Mouse (Mus musculus): Measurements from ENCODE around the gene Ksr2. TPM values are rescaled to one million over a fixed set of nuclear protein-coding genes. Genes with fewer than 3 reads are reported as not detected.
"Not testable (repeated sequence)": the region's sequence is repeated elsewhere in the genome, so short reads cannot be mapped to it uniquely, and the experiment has no call there.

The Ksr2 gene
- polyA plus RNA-seq, 1 experiment from 2014 or later: 8.0 TPM

DNA sequence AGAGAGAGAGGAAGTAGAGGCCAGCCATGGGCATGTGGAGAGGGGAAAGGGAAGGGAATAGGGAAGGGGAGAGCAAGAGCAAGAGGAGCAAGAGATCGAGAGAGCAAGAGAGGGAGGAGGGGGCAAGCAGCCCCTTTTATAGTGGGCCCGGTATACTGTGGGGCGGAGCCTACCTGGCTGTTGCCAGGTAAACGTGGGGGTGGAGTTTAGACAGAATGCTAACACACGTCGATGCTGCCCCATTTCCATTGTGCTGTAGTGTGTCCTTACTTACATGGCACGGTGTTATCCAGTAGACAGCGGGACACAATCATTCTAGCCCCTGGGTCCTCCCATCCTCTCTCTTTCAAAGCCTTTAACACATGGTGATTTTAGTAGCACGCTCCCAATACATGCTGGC lies 14.5 kb upstream of the Ksr2 start:
- ATAC-seq (ENCODE audit: low FRiP score) (no peak), DNase-seq (ENCODE audit: low spot score) (no peak)
- Histone ChIP-seq H3K4me1 (replicated peaks; ENCODE audit: control insufficient read depth, insufficient read depth, low read length) (no peaks in the 10 kb centered on the region), H3K27me3 (ENCODE audit: control insufficient read depth, insufficient read depth, low read length) (no peaks in the 10 kb centered on the region), H3K9ac (no peak overlapping the region), H3K4me3 (replicated peaks; ENCODE audit: low read length) (no peak overlapping the region), H3K36me3 (replicated peaks; ENCODE audit: control insufficient read depth, insufficient read depth) (no peaks in the 10 kb centered on the region), H3K9me3 (ENCODE audit: control insufficient read depth, low read length) (no peaks in the 10 kb centered on the region), H3K4me2 (replicated peaks) (no peak overlapping the region), H3K27ac (no peak overlapping the region)
- WGBS: 82% methylated on average over 9 of the region's 9 CpGs

DNA sequence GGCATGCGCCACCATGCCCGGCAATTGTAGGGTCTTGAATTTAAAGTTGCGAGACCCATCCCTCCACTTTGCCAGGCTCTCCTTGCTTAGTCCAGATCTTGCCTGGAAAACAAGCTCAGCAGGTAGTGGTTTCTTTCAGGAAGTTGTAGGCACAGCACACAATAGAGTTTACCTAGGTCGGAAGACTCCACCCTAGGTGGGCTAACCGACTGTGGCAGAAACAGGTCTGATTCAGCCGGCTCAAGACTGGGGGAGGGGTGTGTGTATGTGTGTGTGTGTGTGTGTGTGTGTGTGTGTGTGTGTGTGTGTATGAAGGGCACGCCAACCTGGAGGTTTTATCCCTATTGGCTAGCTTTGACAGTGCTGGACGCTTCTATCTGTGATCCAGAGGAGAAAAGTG lies 10.2 kb upstream of the Ksr2 start:
- Histone ChIP-seq H3K4me2 (replicated peaks) (no peak overlapping the region), H3K36me3 (replicated peaks; ENCODE audit: control insufficient read depth, insufficient read depth) (no peaks in the 10 kb centered on the region), H3K9me3 (ENCODE audit: control insufficient read depth, low read length) (no peaks in the 10 kb centered on the region), H3K27me3 (ENCODE audit: control insufficient read depth, insufficient read depth, low read length) (no peaks in the 10 kb centered on the region), H3K4me1 (replicated peaks; ENCODE audit: control insufficient read depth, insufficient read depth, low read length) (no peaks in the 10 kb centered on the region), H3K27ac (no peak overlapping the region), H3K9ac (no peak overlapping the region), H3K4me3 (replicated peaks; ENCODE audit: low read length) (no peak overlapping the region)
- WGBS: 90% methylated on average over 8 of the region's 8 CpGs
- DNase-seq (ENCODE audit: low spot score) (no peak), ATAC-seq (ENCODE audit: low FRiP score) (no peak)

DNA sequence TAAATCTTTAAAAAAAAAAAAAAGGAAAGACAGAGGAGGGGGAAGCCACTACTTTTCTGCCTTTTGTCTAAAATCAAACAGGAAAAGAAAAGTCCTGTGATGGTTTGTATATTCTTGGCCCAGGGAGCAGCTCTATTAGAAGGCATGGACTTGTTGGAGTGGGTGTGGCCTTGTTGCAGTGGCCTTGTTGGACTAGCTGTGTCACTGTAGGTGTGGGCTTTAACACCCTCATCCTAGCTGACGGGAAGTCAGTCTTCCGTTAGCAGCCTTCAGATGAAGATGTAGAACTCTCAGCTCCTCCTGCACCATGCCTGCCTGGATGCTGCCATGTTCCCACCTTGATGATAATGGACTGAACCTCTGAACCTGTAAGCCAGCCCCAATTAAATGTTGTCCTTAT lies 9.1 kb upstream of the Ksr2 start:
- H3K4me3 ChIP-seq (replicated peaks; ENCODE audit: low read length); H3K27ac ChIP-seq; H3K27me3 ChIP-seq (ENCODE audit: control insufficient read depth, insufficient read depth, low read length); H3K4me2 ChIP-seq (replicated peaks); H3K9ac ChIP-seq; H3K4me1 ChIP-seq (replicated peaks; ENCODE audit: control insufficient read depth, insufficient read depth, low read length); H3K36me3 ChIP-seq (replicated peaks; ENCODE audit: control insufficient read depth, insufficient read depth); H3K9me3 ChIP-seq (ENCODE audit: control insufficient read depth, low read length); DNase-seq (ENCODE audit: low spot score); ATAC-seq (ENCODE audit: low FRiP score): not testable (repeated sequence)
- WGBS: 95% methylated on average over 2 of the region's 2 CpGs

GRCm38 (mm10) chr5:117408216-117408615 lies 5.6 kb upstream of the Ksr2 start:
- no peak overlapping the region for H3K4me2 ChIP-seq (replicated peaks)
- H3K36me3 ChIP-seq (replicated peaks; ENCODE audit: control insufficient read depth, insufficient read depth): no peaks in the 10 kb centered on the region
- no peak overlapping the region for H3K9ac ChIP-seq
- H3K9me3 ChIP-seq (ENCODE audit: control insufficient read depth, low read length): no peaks in the 10 kb centered on the region
- 69% methylated on average over 4 of the region's 4 CpGs for WGBS
- H3K4me1 ChIP-seq (replicated peaks; ENCODE audit: control insufficient read depth, insufficient read depth, low read length): no peaks in the 10 kb centered on the region
- no peak for ATAC-seq (ENCODE audit: low FRiP score)
- H3K27me3 ChIP-seq (ENCODE audit: control insufficient read depth, insufficient read depth, low read length): no peaks in the 10 kb centered on the region
- H3K27ac ChIP-seq: no peak overlapping the region
- H3K4me3 ChIP-seq (replicated peaks; ENCODE audit: low read length): no peak overlapping the region
- no peak for DNase-seq (ENCODE audit: low spot score)

GRCm38 (mm10) chr5:117409369-117409768 lies 4.4 kb upstream of the Ksr2 start:
- DNase-seq (ENCODE audit: low spot score): no peak
- no peak overlapping the region for H3K9ac ChIP-seq
- H3K27me3 ChIP-seq (ENCODE audit: control insufficient read depth, insufficient read depth, low read length): no peaks in the 10 kb centered on the region
- no peak for ATAC-seq (ENCODE audit: low FRiP score)
- H3K9me3 ChIP-seq (ENCODE audit: control insufficient read depth, low read length): no peaks in the 10 kb centered on the region
- no peak overlapping the region for H3K4me2 ChIP-seq (replicated peaks)
- H3K4me3 ChIP-seq (replicated peaks; ENCODE audit: low read length): no peak overlapping the region
- no peaks in the 10 kb centered on the region for H3K4me1 ChIP-seq (replicated peaks; ENCODE audit: control insufficient read depth, insufficient read depth, low read length)
- 76% methylated on average over 6 of the region's 6 CpGs for WGBS
- H3K36me3 ChIP-seq (replicated peaks; ENCODE audit: control insufficient read depth, insufficient read depth): no peaks in the 10 kb centered on the region
- no peak overlapping the region for H3K27ac ChIP-seq

GRCm38 (mm10) chr5:117414611-117415010 lies 811 bp downstream of the Ksr2 start:
- peak; percentile 18; the same call in 1 of the 2 replicates for ATAC-seq (ENCODE audit: low FRiP score)
- Histone ChIP-seq H3K27me3 (ENCODE audit: control insufficient read depth, insufficient read depth, low read length) (no peaks in the 10 kb centered on the region), H3K36me3 (replicated peaks; ENCODE audit: control insufficient read depth, insufficient read depth) (no peaks in the 10 kb centered on the region), H3K4me3 (replicated peaks; ENCODE audit: low read length) (peak overlapping the region; percentile 74), H3K4me1 (replicated peaks; ENCODE audit: control insufficient read depth, insufficient read depth, low read length) (peaks cover 16% of the 10 kb centered on the region; the same call in 1 of the 2 replicates), H3K4me2 (replicated peaks) (peak overlapping the region; percentile 74), H3K9me3 (ENCODE audit: control insufficient read depth, low read length) (no peaks in the 10 kb centered on the region), H3K27ac (peak overlapping the region; percentile 99), H3K9ac (peak overlapping the region; percentile 86)
- WGBS: under 1% methylated on average over 10 of the region's 10 CpGs
- peak; percentile 33 for DNase-seq (ENCODE audit: low spot score)

- no peaks in the 10 kb centered on the region for H3K36me3 ChIP-seq (replicated peaks; ENCODE audit: control insufficient read depth, insufficient read depth)
- H3K4me2 ChIP-seq (replicated peaks): peak overlapping the region; percentile 74
- DNase-seq (ENCODE audit: low spot score) (peak; percentile 32), ATAC-seq (ENCODE audit: low FRiP score) (0 out of 2 replicates have a peak, but pooled peaks have one; percentile 8)
- H3K27me3 ChIP-seq (ENCODE audit: control insufficient read depth, insufficient read depth, low read length): no peaks in the 10 kb centered on the region
- H3K9ac ChIP-seq: peak overlapping the region; percentile 86
- peaks cover 16% of the 10 kb centered on the region; the same call in 1 of the 2 replicates for H3K4me1 ChIP-seq (replicated peaks; ENCODE audit: control insufficient read depth, insufficient read depth, low read length)
- WGBS: 18% methylated on average over 17 of the region's 19 CpGs
- peak overlapping the region; percentile 99 for H3K27ac ChIP-seq
- peak overlapping the region; percentile 74 for H3K4me3 ChIP-seq (replicated peaks; ENCODE audit: low read length)
- no peaks in the 10 kb centered on the region for H3K9me3 ChIP-seq (ENCODE audit: control insufficient read depth, low read length)
Observed at GRCm38 (mm10) chr5:117415011-117415912, 1.5 kb downstream of the Ksr2 start.

- H3K27me3 ChIP-seq (ENCODE audit: control insufficient read depth, insufficient read depth, low read length): no peaks in the 10 kb centered on the region
- H3K4me3 ChIP-seq (replicated peaks; ENCODE audit: low read length): no peak overlapping the region
- no peak for DNase-seq (ENCODE audit: low spot score)
- no peak for ATAC-seq (ENCODE audit: low FRiP score)
- no peaks in the 10 kb centered on the region for H3K9me3 ChIP-seq (ENCODE audit: control insufficient read depth, low read length)
- H3K36me3 ChIP-seq (replicated peaks; ENCODE audit: control insufficient read depth, insufficient read depth): no peaks in the 10 kb centered on the region
- no peak overlapping the region for H3K27ac ChIP-seq
- H3K4me1 ChIP-seq (replicated peaks; ENCODE audit: control insufficient read depth, insufficient read depth, low read length): peaks cover 16% of the 10 kb centered on the region; the same call in 1 of the 2 replicates
- no peak overlapping the region for H3K4me2 ChIP-seq (replicated peaks)
- 81% methylated on average over 2 of the region's 2 CpGs for WGBS
- no peak overlapping the region for H3K9ac ChIP-seq
Observed at GRCm38 (mm10) chr5:117417442-117417841, 3.6 kb downstream of the Ksr2 start.

DNA sequence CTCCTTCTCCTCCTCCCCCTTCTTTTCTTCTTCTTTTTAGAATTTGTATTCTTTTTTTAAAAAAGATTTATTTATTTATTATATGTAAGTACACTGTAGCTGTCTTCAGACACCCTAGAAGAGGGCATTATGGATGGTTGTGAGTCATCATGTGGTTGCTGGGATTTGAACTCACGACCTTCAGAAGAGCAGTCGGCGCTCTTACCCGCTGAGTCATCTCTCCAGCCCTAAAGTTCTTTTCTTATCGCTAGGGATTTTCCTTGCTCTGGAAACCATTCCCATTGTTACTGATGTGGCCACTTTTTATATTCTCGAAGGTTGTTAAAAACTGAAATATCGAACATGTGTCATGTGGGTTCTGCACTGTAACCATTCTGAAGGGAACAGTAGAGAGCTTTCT lies 19.7 kb downstream of the Ksr2 start:
- 96% methylated on average over 7 of the region's 7 CpGs for WGBS
- H3K4me2 ChIP-seq (replicated peaks); H3K9ac ChIP-seq; H3K9me3 ChIP-seq (ENCODE audit: control insufficient read depth, low read length); H3K4me3 ChIP-seq (replicated peaks; ENCODE audit: low read length); H3K36me3 ChIP-seq (replicated peaks; ENCODE audit: control insufficient read depth, insufficient read depth); H3K4me1 ChIP-seq (replicated peaks; ENCODE audit: control insufficient read depth, insufficient read depth, low read length); H3K27me3 ChIP-seq (ENCODE audit: control insufficient read depth, insufficient read depth, low read length); ATAC-seq (ENCODE audit: low FRiP score); H3K27ac ChIP-seq; DNase-seq (ENCODE audit: low spot score): not testable (repeated sequence)
